Mouse (Mus musculus) midbrain, embryonic 15.5 days (tissue): Measurements from ENCODE around the gene Mmp19. TPM values are rescaled to one million over a fixed set of nuclear protein-coding genes. Genes with fewer than 3 reads are reported as not detected.

ENCODE experiments used
- ATAC-seq: fragments of 200-750 bp; cut with Nextera tagmentation; replicated peaks from 2 replicates; pipeline ENCODE4 v1.8.0; 2017; ENCODE audit warnings: moderate TSS enrichment
- H3K27ac ChIP-seq: fragments of 300-500 bp; sonication (generic); 2 replicates; pipeline ENCODE4 v1.5.1; 2015; ENCODE audit warnings: mild to moderate bottlenecking, inconsistent platforms
- H3K27me3 ChIP-seq: fragments of 300-500 bp; sonication (generic); replicated peaks from 2 replicates; pipeline ENCODE4 v1.6.1; 2015; ENCODE audit warnings: inconsistent platforms
- H3K36me3 ChIP-seq: fragments of 300-500 bp; sonication (generic); replicated peaks from 2 replicates; pipeline ENCODE4 v1.6.1; 2015; ENCODE audit warnings: inconsistent platforms
- H3K4me1 ChIP-seq: fragments of 300-500 bp; sonication (generic); 2 replicates; pipeline ENCODE4 v1.6.1; 2015; ENCODE audit warnings: inconsistent platforms
- H3K4me2 ChIP-seq: fragments of 300-500 bp; sonication (generic); 2 replicates; pipeline ENCODE4 v1.6.1; 2015; ENCODE audit warnings: inconsistent platforms, mild to moderate bottlenecking, moderate library complexity
- H3K4me3 ChIP-seq: fragments of 300-500 bp; sonication (generic); 2 replicates; pipeline ENCODE4 v1.5.1; 2015; ENCODE audit warnings: mild to moderate bottlenecking, inconsistent platforms
- H3K9ac ChIP-seq: fragments of 300-500 bp; sonication (generic); 2 replicates; pipeline ENCODE4 v1.6.1; 2015; ENCODE audit warnings: mild to moderate bottlenecking, inconsistent platforms
- H3K9me3 ChIP-seq: fragments of 300-500 bp; sonication (generic); 2 replicates; pipeline ENCODE4 v1.6.1; 2016; ENCODE audit warnings: inconsistent platforms
- WGBS: fragments of 180-500 bp; shearing (Covaris S2); methylation state at CpG from one replicate; pipeline ENCODE4 v1.1.7; 2015; ENCODE audit warnings: mixed read lengths; 5-methylcytosine and 5-hydroxymethylcytosine counted together
- polyA plus RNA-seq: library from polyadenylated mRNA; unstranded; fragments of >200 nt; fragmentation: Nextera tagmentation; extraction: Ambion mirVana; gene quantifications from 2 replicates; pipeline ENCODE4 v1.2.1, GENCODE M21; 2015

Gene Mmp19
- polyA plus RNA-seq: 0.58 and 0.79 TPM in 2 replicates

DNA sequence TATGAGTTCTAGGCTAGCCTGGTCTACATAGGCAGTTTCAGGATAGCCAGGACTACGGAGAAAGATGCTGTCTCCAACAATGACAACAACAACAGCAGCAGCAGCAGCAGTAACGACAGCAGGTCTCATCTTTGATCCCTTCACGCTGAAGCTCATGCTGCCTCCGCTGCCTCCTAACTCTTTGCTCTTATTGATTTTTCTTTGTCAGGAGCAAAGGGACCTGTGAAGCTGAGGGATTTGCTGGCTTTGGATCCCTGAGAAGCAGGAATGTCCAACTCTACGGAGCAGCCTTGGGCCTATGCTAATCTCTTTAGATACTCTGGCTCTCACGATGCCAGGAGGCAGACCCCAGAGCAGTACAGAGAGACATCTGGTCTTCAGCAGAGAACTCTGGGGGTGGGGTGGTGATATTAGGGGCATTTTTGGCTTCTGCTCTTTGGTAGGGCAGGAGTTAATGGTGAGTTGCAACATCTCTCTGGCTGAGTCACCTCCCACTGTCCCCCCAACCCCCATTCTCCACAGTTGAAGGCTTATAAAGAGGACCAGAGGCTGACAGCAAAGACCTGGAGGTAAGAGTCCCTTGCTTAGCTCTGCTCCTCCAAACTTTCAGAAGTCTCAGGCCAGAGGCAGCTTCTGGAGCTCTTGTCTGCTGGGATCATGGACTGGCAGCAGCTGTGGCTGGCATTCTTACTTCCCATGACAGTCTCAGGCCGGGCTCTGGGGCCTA, at the start of gene Mmp19:
Gene Mmp19, plus strand, starts transcription at position 513 of the 727 bp plus-strand sequence.
- no peaks in the 10 kb centered on the region for H3K27me3 ChIP-seq
- no peak within 1 kb of the TSS for H3K4me2 ChIP-seq
- WGBS: 60% methylated on average over 7 of the region's 7 CpGs
- no peak within 1 kb of the TSS for H3K9ac ChIP-seq
- no peak for ATAC-seq
- H3K9me3 ChIP-seq: no peaks in the 10 kb centered on the region
- H3K27ac ChIP-seq: no peak within 1 kb of the TSS
- H3K4me3 ChIP-seq: no peak within 1 kb of the TSS
- no peaks in the 10 kb centered on the region for H3K36me3 ChIP-seq
- no peaks in the 10 kb centered on the region for H3K4me1 ChIP-seq

DNA sequence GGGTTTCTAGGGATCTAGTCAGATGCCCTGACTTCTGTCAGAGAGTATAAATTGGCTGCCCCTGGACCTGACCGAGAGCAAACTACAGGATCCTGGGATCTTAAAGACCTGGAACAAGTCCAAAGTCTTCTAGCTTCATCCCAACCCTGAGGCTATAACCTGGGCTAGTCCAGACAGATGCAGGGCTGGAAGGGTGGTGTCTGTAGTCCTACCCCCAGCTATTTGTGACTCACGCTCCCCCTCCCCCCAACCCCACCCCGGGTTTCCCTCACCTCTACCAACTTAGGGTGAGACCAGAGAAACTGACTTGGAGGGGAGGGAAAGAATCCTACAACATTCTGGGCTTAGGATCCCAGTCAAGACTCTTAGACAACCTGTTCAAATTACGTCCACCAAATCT, 48.1 kb upstream of the Mmp19 start:
- 46% methylated on average over 4 of the region's 4 CpGs for WGBS
- H3K9ac ChIP-seq: no peak overlapping the region

DNA sequence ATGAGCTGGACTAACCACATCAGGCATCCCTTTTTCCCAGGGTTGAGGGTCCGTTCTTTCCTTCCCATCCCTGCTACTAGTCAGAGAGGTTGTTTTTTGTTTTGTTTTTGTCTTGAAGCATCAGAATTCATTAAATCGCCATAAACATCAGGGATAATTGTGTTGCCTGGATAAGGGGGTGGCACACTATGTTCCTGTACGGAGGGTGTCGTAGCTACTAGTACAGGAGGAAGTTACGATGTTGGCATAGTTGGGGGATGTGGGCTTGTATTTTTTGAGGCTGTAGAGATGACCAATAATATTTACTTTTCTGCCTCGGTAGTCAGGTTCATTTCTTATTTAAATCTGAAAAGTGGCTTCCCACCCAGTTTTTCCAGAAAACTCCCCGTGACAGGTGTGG, 47.5 kb upstream of the Mmp19 start:
- WGBS: 12% methylated on average over 7 of the region's 7 CpGs
- peak overlapping the region; percentile 61 for H3K4me3 ChIP-seq

More for the DNA sequence above, 48.1 kb upstream of the Mmp19 start:
- no peak for ATAC-seq
- H3K27ac ChIP-seq: no peak overlapping the region
- peaks cover 27% of the 10 kb centered on the region for H3K4me1 ChIP-seq
- H3K36me3 ChIP-seq: no peaks in the 10 kb centered on the region
- H3K4me2 ChIP-seq: no peak overlapping the region
- no peak overlapping the region for H3K4me3 ChIP-seq
- H3K9me3 ChIP-seq: no peaks in the 10 kb centered on the region
- H3K27me3 ChIP-seq: peaks cover 43% of the 10 kb centered on the region

DNA sequence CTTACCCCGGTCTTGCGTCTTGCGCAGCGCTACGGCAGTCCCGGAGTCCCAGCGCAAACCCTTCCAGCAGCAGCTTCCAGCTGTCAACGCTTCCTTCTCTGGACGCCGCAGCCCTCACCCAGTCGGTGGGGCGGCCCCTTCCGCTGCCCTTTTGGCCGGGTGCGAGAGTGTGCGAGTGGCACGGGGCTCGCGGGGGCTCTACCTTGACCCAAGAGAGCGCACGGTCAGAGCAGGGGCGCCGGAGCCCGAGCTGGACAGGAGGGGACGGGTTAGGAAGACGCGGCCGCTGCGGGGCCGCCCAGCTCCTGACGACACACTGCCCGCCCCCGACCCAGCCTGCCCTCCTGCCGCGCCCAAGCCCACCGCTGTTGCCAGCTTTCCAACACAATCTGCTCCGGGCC, 46.9 kb upstream of the Mmp19 start:
- H3K4me3 ChIP-seq: peak overlapping the region; percentile 61
- WGBS: 0% methylated on average over 37 of the region's 37 CpGs
- H3K36me3 ChIP-seq: no peaks in the 10 kb centered on the region
- peaks cover 27% of the 10 kb centered on the region for H3K4me1 ChIP-seq
- peak overlapping the region; percentile 70 for H3K9ac ChIP-seq
- ATAC-seq: no peak; the same call in 1 of the 2 replicates
- H3K27ac ChIP-seq: 0 out of 2 replicates have a peak overlapping the region, but pooled peaks have one; percentile 9
- peak overlapping the region; percentile 95 for H3K4me2 ChIP-seq
- peaks cover 43% of the 10 kb centered on the region for H3K27me3 ChIP-seq
- H3K9me3 ChIP-seq: no peaks in the 10 kb centered on the region

More for the DNA sequence above, 47.5 kb upstream of the Mmp19 start:
- H3K27me3 ChIP-seq: peaks cover 43% of the 10 kb centered on the region
- H3K27ac ChIP-seq: no peak overlapping the region
- H3K9ac ChIP-seq: peak overlapping the region; percentile 70; the same call in 1 of the 2 replicates
- H3K4me1 ChIP-seq: peaks cover 27% of the 10 kb centered on the region
- H3K4me2 ChIP-seq: peak overlapping the region; percentile 95
- no peak for ATAC-seq
- H3K9me3 ChIP-seq: no peaks in the 10 kb centered on the region
- H3K36me3 ChIP-seq: no peaks in the 10 kb centered on the region

DNA sequence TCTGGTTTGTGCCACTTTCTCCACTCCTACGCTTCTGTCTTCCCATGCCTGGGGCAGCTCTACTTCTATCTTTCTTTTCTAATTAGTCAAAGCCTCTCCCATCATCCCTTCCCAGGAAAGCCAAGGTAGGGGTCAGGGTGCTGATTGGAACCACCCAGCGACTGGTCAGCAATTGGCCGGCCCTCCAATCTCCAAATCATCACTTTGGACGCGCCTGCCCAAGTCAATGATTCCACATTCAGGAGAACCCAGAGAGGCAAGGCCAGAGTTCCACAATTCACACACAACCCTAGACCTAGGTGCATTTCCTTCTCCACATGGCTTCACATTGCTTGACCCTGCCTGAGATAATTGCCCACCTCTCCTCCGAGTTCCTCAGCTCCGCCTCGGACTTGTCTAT, 46.5 kb upstream of the Mmp19 start:
- peaks cover 43% of the 10 kb centered on the region for H3K27me3 ChIP-seq
- H3K9me3 ChIP-seq: no peaks in the 10 kb centered on the region
- H3K4me3 ChIP-seq: peak overlapping the region; percentile 61
- peaks cover 30% of the 10 kb centered on the region for H3K4me1 ChIP-seq
- no peak for ATAC-seq
- WGBS: 18% methylated on average over 8 of the region's 8 CpGs
- no peaks in the 10 kb centered on the region for H3K36me3 ChIP-seq
- peak overlapping the region; percentile 95 for H3K4me2 ChIP-seq
- no peak overlapping the region for H3K27ac ChIP-seq
- H3K9ac ChIP-seq: peak overlapping the region; percentile 70; the same call in 1 of the 2 replicates

DNA sequence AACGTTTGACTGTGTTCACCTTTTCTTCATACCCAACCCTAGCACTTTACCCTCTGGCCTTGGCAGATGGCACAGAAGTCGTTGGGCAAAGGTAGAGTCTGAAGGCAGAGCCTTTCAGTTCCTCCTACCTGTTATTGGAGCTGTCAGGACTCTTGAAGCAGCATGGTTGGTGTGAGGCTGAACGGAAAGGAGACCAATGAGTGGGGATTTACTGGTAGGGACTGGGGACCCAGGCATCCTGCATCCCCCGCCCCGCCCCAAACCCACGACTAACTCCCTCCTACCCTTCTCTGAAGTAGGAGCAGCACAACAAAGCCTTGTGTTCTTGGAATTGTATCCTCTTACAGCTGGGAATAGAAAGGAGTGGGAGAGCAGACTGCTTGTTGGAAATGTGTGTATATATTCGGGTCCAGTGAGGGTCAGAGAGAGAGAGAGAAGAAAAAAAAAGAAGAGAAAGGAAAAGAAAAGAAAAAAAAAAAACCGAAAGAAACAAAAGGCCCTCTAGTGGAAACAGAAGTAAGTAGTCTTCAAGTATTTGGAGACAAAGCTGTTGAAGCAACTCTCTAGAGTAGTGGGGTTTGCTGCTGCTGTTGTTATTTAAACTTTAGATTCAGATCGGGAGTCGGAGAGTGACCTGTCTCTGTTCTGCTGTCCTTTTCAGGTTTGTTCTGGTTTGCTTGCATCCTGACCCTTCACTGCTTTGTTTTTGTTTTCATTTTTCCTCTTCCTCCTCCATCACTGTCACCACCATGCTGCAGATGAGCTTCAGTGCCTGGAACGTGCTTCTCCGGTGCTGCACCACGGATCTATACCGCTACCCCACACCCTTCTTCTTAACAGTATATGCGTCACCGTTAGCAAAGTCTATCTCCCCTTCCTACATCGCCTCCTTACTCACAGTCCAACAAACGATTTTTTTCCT, 45.8 kb upstream of the Mmp19 start, which contains the start of gene Dgka:
Gene Dgka, minus strand, starts transcription at position 176 of the 922 bp plus-strand sequence.
- 20% methylated on average over 18 of the region's 18 CpGs for WGBS
- Histone ChIP-seq H3K4me1 (peaks cover 37% of the 10 kb centered on the region), H3K4me2 (peak within 1 kb of the TSS; percentile 95), H3K27me3 (peaks cover 43% of the 10 kb centered on the region), H3K36me3 (no peaks in the 10 kb centered on the region), H3K9ac (peak within 1 kb of the TSS; percentile 70), H3K9me3 (no peaks in the 10 kb centered on the region), H3K4me3 (peak within 1 kb of the TSS; percentile 61), H3K27ac (0 out of 2 replicates have a peak within 1 kb of the TSS, but pooled peaks have one; percentile 9)
- no peak for ATAC-seq

DNA sequence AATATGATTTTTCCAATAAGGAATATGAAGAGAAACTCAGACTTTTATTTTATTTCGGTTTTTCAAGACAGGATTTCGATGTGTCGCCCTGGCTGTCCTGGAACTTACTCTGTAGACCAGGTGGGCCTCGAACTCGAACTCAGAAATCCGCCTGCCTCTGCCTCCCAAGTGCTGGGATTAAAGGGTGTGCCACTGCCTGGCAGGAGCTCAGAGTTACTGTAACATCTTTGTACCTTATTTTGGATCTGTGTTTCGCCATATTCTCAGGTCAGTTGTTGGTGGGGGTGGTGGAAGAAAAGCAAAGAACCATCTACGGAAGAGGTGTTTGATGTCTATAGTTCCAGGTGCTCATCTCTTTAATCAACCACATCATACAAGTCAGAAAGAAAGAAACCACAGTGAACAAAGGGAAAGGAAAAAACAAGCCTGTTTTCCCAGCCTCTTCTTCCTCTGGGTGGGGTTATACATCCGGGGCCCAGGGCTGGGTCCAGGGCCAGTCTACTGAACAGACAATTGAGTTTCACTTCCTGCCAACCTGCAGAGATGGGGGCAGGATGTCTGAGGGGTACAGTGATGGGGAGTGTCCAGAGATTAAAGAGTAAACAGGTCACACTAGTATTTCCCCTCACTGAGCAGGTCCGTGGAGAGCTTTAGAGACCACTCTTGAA, 44.6 kb upstream of the Mmp19 start:
- peaks cover 44% of the 10 kb centered on the region for H3K4me1 ChIP-seq
- peaks cover 37% of the 10 kb centered on the region for H3K27me3 ChIP-seq
- no peak overlapping the region for H3K4me3 ChIP-seq
- H3K4me2 ChIP-seq: no peak overlapping the region
- no peak for ATAC-seq
- 95% methylated on average over 10 of the region's 10 CpGs for WGBS
- H3K9me3 ChIP-seq: no peaks in the 10 kb centered on the region
- H3K27ac ChIP-seq: no peak overlapping the region
- H3K36me3 ChIP-seq: no peaks in the 10 kb centered on the region
- no peak overlapping the region for H3K9ac ChIP-seq

DNA sequence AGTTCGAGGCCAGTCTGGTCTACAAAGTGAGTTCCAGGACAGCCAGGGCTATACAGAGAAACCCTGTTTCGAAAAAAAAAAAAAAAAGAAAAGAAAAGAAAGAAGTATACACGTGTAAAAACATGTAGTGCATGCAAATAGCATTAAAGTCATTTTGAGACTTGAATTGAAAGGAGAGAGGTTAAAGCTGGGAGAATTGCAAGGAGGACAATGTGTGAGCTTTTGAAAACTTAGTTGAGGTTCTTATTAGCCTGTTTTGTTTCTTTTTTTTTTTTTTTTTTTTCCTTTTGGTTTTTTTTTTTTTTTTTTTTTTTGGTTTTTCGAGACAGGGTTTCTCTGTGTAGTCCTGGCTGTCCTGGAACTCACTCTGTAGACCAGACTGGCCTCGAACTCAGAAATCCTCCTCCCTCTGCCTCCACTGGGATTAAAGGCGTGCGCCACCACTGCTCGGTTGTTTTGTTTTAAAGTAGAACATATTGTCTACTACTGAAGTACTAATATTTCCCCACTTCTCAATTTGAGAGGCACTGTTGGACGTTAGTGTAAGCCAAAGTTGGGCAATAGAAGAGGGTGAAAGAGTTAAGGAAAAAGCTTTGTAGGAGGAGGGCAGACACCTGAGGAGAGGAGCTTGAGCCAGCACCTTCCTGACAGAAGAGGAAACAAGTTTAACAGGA, 43.6 kb upstream of the Mmp19 start:
- H3K4me2 ChIP-seq: peak overlapping the region; percentile 95
- H3K36me3 ChIP-seq: no peaks in the 10 kb centered on the region
- ATAC-seq: no peak
- peak overlapping the region; percentile 84 for H3K9ac ChIP-seq
- peak overlapping the region; percentile 70 for H3K4me3 ChIP-seq
- WGBS: 44% methylated on average over 9 of the region's 9 CpGs
- peaks cover 46% of the 10 kb centered on the region for H3K4me1 ChIP-seq
- H3K9me3 ChIP-seq: no peaks in the 10 kb centered on the region
- H3K27me3 ChIP-seq: peaks cover 28% of the 10 kb centered on the region
- H3K27ac ChIP-seq: peak overlapping the region; percentile 91

DNA sequence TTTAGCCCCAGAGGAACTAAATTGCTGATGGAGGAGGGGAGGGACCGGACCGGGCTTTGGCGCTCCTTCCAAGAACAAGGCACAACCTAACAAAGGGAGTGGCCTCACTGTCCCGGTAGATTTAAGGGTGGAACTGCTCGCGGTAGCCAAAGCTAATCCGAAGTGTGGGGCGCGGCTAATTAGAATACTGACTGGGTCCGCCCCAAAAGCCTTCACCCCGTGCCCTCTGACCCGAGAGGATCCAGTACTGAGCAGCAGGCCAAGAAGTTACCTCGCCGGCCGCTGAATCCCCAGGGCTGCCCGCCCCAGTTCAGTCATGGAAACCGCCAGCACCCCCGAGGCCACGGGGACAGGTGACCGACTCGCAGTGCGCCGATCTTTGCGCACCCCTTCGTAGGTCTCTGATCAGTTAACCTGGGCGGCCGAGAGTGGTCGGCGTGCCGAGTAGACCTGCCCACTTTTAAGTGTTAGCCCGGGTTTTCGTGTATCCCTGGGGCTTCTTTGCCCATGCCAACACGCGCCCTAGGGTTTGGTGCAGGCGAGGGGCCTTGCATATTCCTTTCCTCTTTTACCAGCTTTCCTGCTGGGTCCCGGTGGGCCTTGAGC, 43.0 kb upstream of the Mmp19 start, which contains the start of gene Pym1:
Gene Pym1, plus strand, starts transcription at position 244 of the 606 bp plus-strand sequence.
- under 1% methylated on average over 36 of the region's 36 CpGs for WGBS
- no peaks in the 10 kb centered on the region for H3K9me3 ChIP-seq
- H3K36me3 ChIP-seq: no peaks in the 10 kb centered on the region
- H3K4me3 ChIP-seq: peak within 1 kb of the TSS; percentile 70
- H3K4me1 ChIP-seq: peaks cover 46% of the 10 kb centered on the region
- H3K27me3 ChIP-seq: peaks cover 22% of the 10 kb centered on the region
- ATAC-seq: peak; percentile 56
- peak within 1 kb of the TSS; percentile 95 for H3K4me2 ChIP-seq
- peak within 1 kb of the TSS; percentile 84 for H3K9ac ChIP-seq
- H3K27ac ChIP-seq: peak within 1 kb of the TSS; percentile 91

DNA sequence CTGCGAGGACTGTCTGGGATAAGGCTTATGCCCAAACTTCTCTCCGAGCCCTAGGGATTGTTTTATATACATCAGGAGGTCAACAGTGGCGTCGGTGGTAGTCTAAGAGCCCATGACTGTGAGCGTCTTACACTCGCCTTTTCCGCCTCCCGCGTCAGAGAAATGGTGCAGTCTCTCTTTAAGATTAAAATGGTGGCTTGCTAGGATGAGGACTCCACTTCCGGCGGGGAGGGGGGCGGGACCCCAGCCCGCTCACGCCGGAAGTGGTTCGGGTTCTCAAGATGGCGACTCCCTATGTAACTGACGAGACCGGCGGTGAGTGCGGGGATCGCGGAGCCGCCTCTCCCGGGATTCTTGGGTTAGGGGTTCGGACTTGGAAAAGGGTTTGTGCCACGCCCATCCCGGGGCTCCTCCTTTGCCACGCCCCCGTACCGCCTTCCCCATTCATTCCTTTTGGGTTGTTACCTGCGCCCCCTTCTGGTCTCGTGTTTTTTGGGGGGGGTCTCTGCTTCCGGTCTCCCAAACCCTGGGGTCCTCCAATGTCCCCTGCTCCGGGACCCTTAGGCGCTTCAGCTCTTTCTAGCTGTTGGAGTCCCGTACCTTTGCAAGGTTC, 42.4 kb upstream of the Mmp19 start:
- Histone ChIP-seq H3K4me3 (peak overlapping the region; percentile 70), H3K9ac (peak overlapping the region; percentile 84), H3K27ac (peak overlapping the region; percentile 91), H3K36me3 (no peaks in the 10 kb centered on the region), H3K4me1 (peaks cover 40% of the 10 kb centered on the region), H3K4me2 (peak overlapping the region; percentile 95), H3K9me3 (no peaks in the 10 kb centered on the region), H3K27me3 (peaks cover 18% of the 10 kb centered on the region)
- 0% methylated on average over 37 of the region's 37 CpGs for WGBS
- peak; percentile 94 for ATAC-seq

DNA sequence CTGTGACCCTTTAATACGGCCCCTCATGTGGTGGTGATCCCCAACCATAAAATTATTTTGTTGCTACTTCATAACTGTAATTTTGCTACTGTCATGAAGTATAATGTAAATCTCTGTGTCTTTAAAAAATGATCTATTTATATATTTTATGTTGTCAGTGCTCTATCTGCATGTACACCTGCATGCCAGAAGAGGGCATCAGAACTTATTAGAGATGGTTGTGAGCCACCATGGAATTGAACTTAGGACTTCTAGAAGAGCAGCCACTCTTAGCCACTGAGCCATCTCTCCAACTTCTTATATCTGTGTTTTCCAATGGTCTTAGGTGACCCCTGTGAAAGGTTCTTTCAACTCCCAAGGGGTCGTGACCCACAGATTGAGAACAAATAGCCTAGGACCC, 17.8 kb upstream of the Mmp19 start:
- no peak overlapping the region for H3K27ac ChIP-seq
- H3K27me3 ChIP-seq: no peaks in the 10 kb centered on the region
- no peak overlapping the region for H3K9ac ChIP-seq
- WGBS: 81% methylated on average over 2 of the region's 2 CpGs
- H3K4me1 ChIP-seq: no peaks in the 10 kb centered on the region
- H3K4me2 ChIP-seq: no peak overlapping the region
- no peaks in the 10 kb centered on the region for H3K36me3 ChIP-seq
- no peaks in the 10 kb centered on the region for H3K9me3 ChIP-seq
- no peak overlapping the region for H3K4me3 ChIP-seq
- no peak for ATAC-seq
